Mouse (Mus musculus): ENCODE measurements around the gene Yif1b. TPM values are rescaled to one million over a fixed set of nuclear protein-coding genes. Genes with fewer than 3 reads are reported as not detected.

Yif1b gene
- polyA plus RNA-seq, 1 experiment from 2014 or later = 133 TPM

- Histone ChIP-seq H3K27me3 (no peaks in the 10 kb centered on the region), H3K4me1 (peaks cover 34% of the 10 kb centered on the region), H3K4me2 (no peak overlapping the region), H3K9me3 (no peaks in the 10 kb centered on the region), H3K36me3 (no peaks in the 10 kb centered on the region), H3K9ac (no peak overlapping the region), H3K27ac (peak overlapping the region; percentile 95), H3K4me3 (no peak overlapping the region)
- ATAC-seq (ENCODE audit: borderline replicate concordance, extremely low read depth, low FRiP score, low TSS enrichment) = no peak
- 64% methylated on average over 13 of the region's 13 CpGs for WGBS
Measured at GRCm38 (mm10) chr7:29294111-29294761, 56.1 kb downstream of the Yif1b start.

GRCm38 (mm10) chr7:29295861-29296647 is 57.9 kb downstream of the Yif1b start:
- Histone ChIP-seq H3K36me3 (no peaks in the 10 kb centered on the region), H3K9me3 (no peaks in the 10 kb centered on the region), H3K4me2 (no peak overlapping the region), H3K27ac (peak overlapping the region; percentile 19; the same call in 1 of the 2 replicates), H3K9ac (no peak overlapping the region), H3K4me3 (no peak overlapping the region), H3K27me3 (no peaks in the 10 kb centered on the region), H3K4me1 (peaks cover 32% of the 10 kb centered on the region)
- WGBS = 67% methylated on average over 24 of the region's 24 CpGs
- no peak for ATAC-seq (ENCODE audit: borderline replicate concordance, extremely low read depth, low FRiP score, low TSS enrichment)

GRCm38 (mm10) chr7:29296998-29297397 is 58.9 kb downstream of the Yif1b start:
- no peak overlapping the region for H3K9ac ChIP-seq
- ATAC-seq (ENCODE audit: borderline replicate concordance, extremely low read depth, low FRiP score, low TSS enrichment) = no peak
- 9% methylated on average over 10 of the region's 10 CpGs for WGBS

More at GRCm38 (mm10) chr7:29296998-29297397, 58.9 kb downstream of the Yif1b start:
- Histone ChIP-seq H3K4me2 (no peak overlapping the region), H3K9me3 (no peaks in the 10 kb centered on the region), H3K27ac (no peak overlapping the region), H3K4me3 (no peak overlapping the region), H3K4me1 (peaks cover 24% of the 10 kb centered on the region), H3K36me3 (no peaks in the 10 kb centered on the region), H3K27me3 (no peaks in the 10 kb centered on the region)

Other genes starting within 250 kb of the Yif1b start
- 0.19 and 0.24 TPM in 2 replicates for gene Ryr1, start 113.2 kb upstream of the Yif1b start, polyA plus RNA-seq (2015; fragmentation: Nextera tagmentation; extraction: Ambion mirVana)
- gene Rasgrp4, start 103.5 kb upstream of the Yif1b start, polyA plus RNA-seq (2015; fragmentation: Nextera tagmentation; extraction: Ambion mirVana) = 1.1 and 1.7 TPM in 2 replicates
- gene Fam98c, start 82.1 kb upstream of the Yif1b start, polyA plus RNA-seq (2015; fragmentation: Nextera tagmentation; extraction: Ambion mirVana) = 17.7 and 19.3 TPM in 2 replicates
- gene Ggn, start 68.1 kb upstream of the Yif1b start, polyA plus RNA-seq (2015; fragmentation: Nextera tagmentation; extraction: Ambion mirVana) = 0.34 and 0.74 TPM in 2 replicates
- 1.4 and 2.3 TPM in 2 replicates for gene Spred3, start 67.9 kb upstream of the Yif1b start, polyA plus RNA-seq (2015; fragmentation: Nextera tagmentation; extraction: Ambion mirVana)
- gene Psmd8, start 57.6 kb upstream of the Yif1b start, polyA plus RNA-seq (2015; fragmentation: Nextera tagmentation; extraction: Ambion mirVana) = 267 and 270 TPM in 2 replicates
- 0.86 and 1.0 TPM in 2 replicates for gene Catsperg1, start 24.3 kb upstream of the Yif1b start, polyA plus RNA-seq (2015; fragmentation: Nextera tagmentation; extraction: Ambion mirVana)
- 1.7 and 2.0 TPM in 2 replicates for gene Kcnk6, start 5.8 kb upstream of the Yif1b start, polyA plus RNA-seq (2015; fragmentation: Nextera tagmentation; extraction: Ambion mirVana)
- gene 2200002D01Rik, start 10.1 kb downstream of the Yif1b start, polyA plus RNA-seq (2015; fragmentation: Nextera tagmentation; extraction: Ambion mirVana) = 13.1 and 14.4 TPM in 2 replicates
- gene Spint2, start 43.6 kb downstream of the Yif1b start, polyA plus RNA-seq (2015; fragmentation: Nextera tagmentation; extraction: Ambion mirVana) = 325 and 332 TPM in 2 replicates
- gene Ppp1r14a, start 51.0 kb downstream of the Yif1b start, polyA plus RNA-seq (2015; fragmentation: Nextera tagmentation; extraction: Ambion mirVana) = 148 and 159 TPM in 2 replicates
- 12.8 and 13.7 TPM in 2 replicates for gene Dpf1, start 65.6 kb downstream of the Yif1b start, polyA plus RNA-seq (2015; fragmentation: Nextera tagmentation; extraction: Ambion mirVana)

All from lung, embryonic 15.5 days (tissue).